Mouse (Mus musculus): ENCODE data around the gene Gm20388.

DNA sequence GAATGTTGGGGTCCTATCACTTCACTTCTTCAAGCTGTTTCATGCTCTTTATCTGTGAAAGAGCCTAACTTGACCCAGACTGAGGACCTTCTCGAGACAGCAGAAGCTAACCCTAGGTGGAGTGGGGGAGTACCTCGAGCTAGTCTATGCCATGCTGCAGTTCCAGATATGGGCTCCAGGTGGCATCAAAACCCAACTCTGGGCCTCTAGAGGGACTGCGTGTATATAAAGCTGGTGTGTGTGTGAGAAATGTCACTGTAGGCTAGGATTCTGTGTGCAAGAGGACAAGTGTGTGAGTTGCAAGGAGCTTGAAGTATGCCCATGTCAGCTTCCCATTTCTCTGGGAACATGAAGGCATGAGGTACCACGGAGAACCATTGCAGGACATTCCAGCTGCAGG lies 370.8 kb downstream of the Gm20388 start:
- no peak for TF ChIP-seq GATA1 (IDR thresholded peaks at IDR 0.05; ENCODE audit: low read length)
- TF ChIP-seq TAL1 (IDR thresholded peaks at IDR 0.05; ENCODE audit: low read length) = no peak

All from erythroblast, embryonic 14.5 days (primary cell).